Mouse (Mus musculus) testis, postnatal 14 days (tissue): ENCODE data around the gene Tnfrsf14.

Experiments
- DNase-seq: peaks from one replicate; pipeline ENCODE4 v3.0.0; 2021; ENCODE audit warnings: low spot score

The Tnfrsf14 gene

GRCm38 (mm10) chr4:154948066-154948939 is 19.9 kb upstream of the Tnfrsf14 start:
- no peak for DNase-seq

- peak; percentile 73 for DNase-seq
These were observed 18.0 kb upstream of the Tnfrsf14 start for GRCm38 (mm10) chr4:154946319-154946718.

- peak; percentile 68 for DNase-seq
These were observed 15.8 kb upstream of the Tnfrsf14 start for GRCm38 (mm10) chr4:154944121-154944590.

GRCm38 (mm10) chr4:154943323-154944039 is 15.1 kb upstream of the Tnfrsf14 start:
- no peak for DNase-seq

GRCm38 (mm10) chr4:154942632-154943322 is 14.4 kb upstream of the Tnfrsf14 start:
- no peak for DNase-seq

GRCm38 (mm10) chr4:154941831-154942230 is 13.5 kb upstream of the Tnfrsf14 start:
- no peak for DNase-seq

GRCm38 (mm10) chr4:154940156-154940555 is 11.8 kb upstream of the Tnfrsf14 start:
- DNase-seq, result no peak

GRCm38 (mm10) chr4:154937746-154938145 is 9.4 kb upstream of the Tnfrsf14 start:
- no peak for DNase-seq

- no peak for DNase-seq
These were observed 8.3 kb upstream of the Tnfrsf14 start for GRCm38 (mm10) chr4:154936542-154937255.

GRCm38 (mm10) chr4:154935788-154936187 is 7.4 kb upstream of the Tnfrsf14 start:
- DNase-seq, result no peak

GRCm38 (mm10) chr4:154934800-154935199 is 6.4 kb upstream of the Tnfrsf14 start:
- DNase-seq, result no peak

- DNase-seq, result no peak
These were observed 5.0 kb upstream of the Tnfrsf14 start for GRCm38 (mm10) chr4:154933306-154933907.

- no peak for DNase-seq
These were observed 811 bp upstream of the Tnfrsf14 start for GRCm38 (mm10) chr4:154929088-154929660.

- no peak for DNase-seq
These were observed 445 bp downstream of the Tnfrsf14 start for GRCm38 (mm10) chr4:154927899-154928337.

GRCm38 (mm10) chr4:154926969-154927898 is 1.1 kb downstream of the Tnfrsf14 start:
- no peak for DNase-seq

- peak; percentile 45 for DNase-seq
These were observed 3.0 kb downstream of the Tnfrsf14 start for GRCm38 (mm10) chr4:154925413-154925812.

GRCm38 (mm10) chr4:154922931-154923330 is 5.4 kb downstream of the Tnfrsf14 start:
- DNase-seq, result no peak

- DNase-seq, result no peak
These were observed 6.1 kb downstream of the Tnfrsf14 start for GRCm38 (mm10) chr4:154922291-154922690.

GRCm38 (mm10) chr4:154916662-154917061 is 11.7 kb downstream of the Tnfrsf14 start:
- no peak for DNase-seq

- DNase-seq, result no peak
These were observed 13.1 kb downstream of the Tnfrsf14 start for GRCm38 (mm10) chr4:154915286-154915685.
